Mouse (Mus musculus) brain, adult 10 weeks (tissue): ENCODE measurements around the gene Serpinb9e. TPM values are rescaled to one million over a fixed set of nuclear protein-coding genes. Genes with fewer than 3 reads are reported as not detected.

Experiments used
- polyA plus RNA-seq: library from polyadenylated mRNA; stranded (reverse); fragments of 350-450 nt; fragmentation: Illumina TruSeq; extraction: RNeasy Lipid Tissue Mini Kit (QIAGEN cat#74804); gene quantifications from one replicate; pipeline ENCODE4 v1.2.3, GENCODE M21; 2015; ENCODE audit warnings: low read depth, low replicate concordance

The Serpinb9e gene
- polyA plus RNA-seq: not detected

DNA sequence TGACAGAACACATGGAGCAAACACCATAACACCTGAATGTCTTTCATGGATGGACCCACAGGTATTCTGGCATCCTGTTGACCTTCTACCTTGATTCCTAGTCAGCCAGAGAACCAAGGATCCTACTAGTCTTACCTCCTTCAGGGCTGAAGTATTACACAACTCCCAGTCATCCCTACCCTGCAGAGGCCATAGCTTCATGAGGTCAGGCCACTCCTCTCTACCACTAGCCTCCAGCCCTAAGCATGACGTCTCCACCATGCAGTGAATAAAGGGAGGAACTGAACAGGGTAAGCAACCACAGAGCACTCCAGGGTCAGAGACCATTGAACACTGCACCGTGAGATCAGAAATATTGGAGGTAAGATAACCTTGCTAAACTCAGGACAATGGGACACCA, at the start of gene Serpinb9e:
Gene Serpinb9e (plus strand): TSS at position 301 of the 400 bp plus-strand sequence.

Other genes starting within 250 kb of the Serpinb9e start
- 10.0 TPM for gene Serpinb9, start 246.4 kb upstream of the Serpinb9e start, polyA plus RNA-seq
- not detected for gene Serpinb9b, start 222.2 kb upstream of the Serpinb9e start, polyA plus RNA-seq
- gene Serpinb1b, start 171.0 kb upstream of the Serpinb9e start, polyA plus RNA-seq: 3.3 TPM
- gene Serpinb9c, start 89.9 kb upstream of the Serpinb9e start, polyA plus RNA-seq: not detected
- gene Serpinb9d, start 56.7 kb upstream of the Serpinb9e start, polyA plus RNA-seq: not detected
- gene Serpinb9f, start 74.5 kb downstream of the Serpinb9e start, polyA plus RNA-seq: not detected
- not detected for gene Gm11397, start 146.1 kb downstream of the Serpinb9e start, polyA plus RNA-seq
- gene Serpinb9g, start 235.2 kb downstream of the Serpinb9e start, polyA plus RNA-seq: not detected